Mouse (Mus musculus) myocyte (in vitro differentiated cells): ENCODE data around the gene Il4ra.

Source experiments
- CEBPB ChIP-seq: IDR thresholded peaks from 2 replicates; pipeline ENCODE4 v1.6.1; 2011; ENCODE audit warnings: mild to moderate bottlenecking, moderate library complexity; ENCODE audit not compliant: poor library complexity, insufficient read depth, severe bottlenecking
- MYOD1 ChIP-seq, 3 experiments: IDR thresholded peaks; one replicate each; pipeline ENCODE4 v1.6.1; 2011; ENCODE audit warnings: control low read depth in 2 of 3, low read depth in 2 of 3, mild to moderate bottlenecking in 2 of 3, moderate library complexity in 1 of 3; ENCODE audit not compliant: insufficient read length in 2 of 3, control insufficient read depth in 1 of 3

- TF ChIP-seq CEBPB (no peak), MYOD1 (IDR thresholded peaks at IDR 0.05; ENCODE audit: control insufficient read depth in 1 of 3, insufficient read length in 2 of 3, low read depth in 2 of 3) (no peak)
These were observed 21.9 kb downstream of the Il4ra start for GRCm38 (mm10) chr7:125573849-125574248.
